Mouse (Mus musculus): ENCODE measurements at regions not wholly inside any gene's neighbourhood (a gene's known extent, or its start where the extent isn't known, plus 50 kb on each side); places are given as distances from the start of the nearest gene placed in this dataset.

- no peak for DNase-seq
Measured at GRCm38 (mm10) chr4:93986189-93986588, 570.2 kb upstream of the Gm10306 start.

GRCm38 (mm10) chr4:93990273-93990869, 566.0 kb upstream of the Gm10306 start:
- DNase-seq = no peak

- DNase-seq = no peak
Measured at GRCm38 (mm10) chr4:94005818-94006217, 550.5 kb upstream of the Gm10306 start.

- DNase-seq = peak; percentile 30
Measured at GRCm38 (mm10) chr4:94007088-94007768, 549.1 kb upstream of the Gm10306 start.

- no peak for DNase-seq
Measured at GRCm38 (mm10) chr4:94015713-94016112, 540.6 kb upstream of the Gm10306 start.

- DNase-seq = no peak
Measured at GRCm38 (mm10) chr4:94017702-94018101, 538.6 kb upstream of the Gm10306 start.

GRCm38 (mm10) chr4:94049629-94050310, 506.6 kb upstream of the Gm10306 start:
- DNase-seq = no peak

GRCm38 (mm10) chr4:94052249-94053162, 503.8 kb upstream of the Gm10306 start:
- DNase-seq = no peak

GRCm38 (mm10) chr4:94073178-94073870, 483.0 kb upstream of the Gm10306 start:
- DNase-seq = no peak

- no peak for DNase-seq
Measured at GRCm38 (mm10) chr4:94082839-94083238, 473.5 kb upstream of the Gm10306 start.

- no peak for DNase-seq
Measured at GRCm38 (mm10) chr4:94094379-94094778, 462.0 kb upstream of the Gm10306 start.

GRCm38 (mm10) chr4:94106941-94107340, 449.4 kb upstream of the Gm10306 start:
- DNase-seq = no peak

- DNase-seq = no peak
Measured at GRCm38 (mm10) chr4:94116881-94117280, 439.5 kb upstream of the Gm10306 start.

GRCm38 (mm10) chr4:94124177-94124576, 432.2 kb upstream of the Gm10306 start:
- DNase-seq = no peak

- no peak for DNase-seq
Measured at GRCm38 (mm10) chr4:94137921-94138320, 418.4 kb upstream of the Gm10306 start.

- DNase-seq = no peak
Measured at GRCm38 (mm10) chr4:94144901-94145801, 411.2 kb upstream of the Gm10306 start.

GRCm38 (mm10) chr4:94147964-94148533, 408.3 kb upstream of the Gm10306 start:
- DNase-seq = no peak

GRCm38 (mm10) chr4:94149056-94149455, 407.3 kb upstream of the Gm10306 start:
- no peak for DNase-seq

- no peak for DNase-seq
Measured at GRCm38 (mm10) chr4:94160620-94161019, 395.7 kb upstream of the Gm10306 start.

GRCm38 (mm10) chr4:94173096-94173495, 383.2 kb upstream of the Gm10306 start:
- no peak for DNase-seq

- DNase-seq = no peak
Measured at GRCm38 (mm10) chr4:94186997-94187396, 369.3 kb upstream of the Gm10306 start.
